Mouse (Mus musculus) CH12.LX (cell line): ENCODE data around the gene Fuom. TPM values are rescaled to one million over a fixed set of nuclear protein-coding genes. Genes with fewer than 3 reads are reported as not detected.
A peak's percentile ranks its signal among the peaks of the same experiment; 100 is the strongest.

ENCODE experiments used
- DNase-seq: peaks from one replicate; pipeline ENCODE4 v3.0.0-alpha.2; 2013; ENCODE audit errors: extremely low read depth
- H3K27ac ChIP-seq: 2 replicates; pipeline ENCODE4 v1.5.1; 2012; ENCODE audit warnings: low read depth, mild to moderate bottlenecking, control low read depth, moderate library complexity; ENCODE audit not compliant: insufficient read depth
- H3K27me3 ChIP-seq: replicated peaks from 2 replicates; pipeline ENCODE3; 2012; ENCODE audit warnings: inconsistent platforms
- H3K36me3 ChIP-seq, 2 experiments: replicated peaks in 1 of 2; 2 replicates each; pipeline versions ENCODE3 to v1.6.1; 2012; ENCODE audit warnings: inconsistent platforms in 1 of 2, low read length in 1 of 2, mild to moderate bottlenecking in 1 of 2, mixed read lengths in 1 of 2, moderate library complexity in 1 of 2; ENCODE audit not compliant: control insufficient read depth in 1 of 2, insufficient read depth in 1 of 2
- H3K4me1 ChIP-seq, 2 experiments: 2 replicates each; pipeline ENCODE4 v1.6.1; 2012; ENCODE audit warnings: inconsistent platforms in 1 of 2, moderate library complexity in 1 of 2; ENCODE audit not compliant: insufficient read depth in 2 of 2, control insufficient read depth in 1 of 2
- H3K4me2 ChIP-seq: 2 replicates; pipeline ENCODE4 v1.6.1; 2012; ENCODE audit warnings: low read depth, mild to moderate bottlenecking, control low read depth; ENCODE audit not compliant: poor library complexity, insufficient read depth, severe bottlenecking
- H3K4me3 ChIP-seq, 3 experiments: fragments of 150-350 bp in 1 of 3; sonication (generic) in 1 of 3; replicated peaks in 1 of 3; 2 replicates each; pipeline versions ENCODE3 to v1.5.1; 2011 to 2012; ENCODE audit warnings: low read depth in 2 of 3, low read length in 2 of 3, mild to moderate bottlenecking in 2 of 3, moderate library complexity in 2 of 3, control low read depth in 1 of 3, improper control_type of control experiment in 1 of 3, inconsistent platforms in 1 of 3, mixed read lengths in 1 of 3; ENCODE audit not compliant: poor library complexity in 1 of 3
- H3K79me2 ChIP-seq: replicated peaks from 2 replicates; pipeline ENCODE4 v1.6.1; 2012; ENCODE audit warnings: mild to moderate bottlenecking, moderate library complexity; ENCODE audit not compliant: control insufficient read depth, poor library complexity, insufficient read depth, severe bottlenecking; ENCODE audit errors: extremely low read depth
- H3K9ac ChIP-seq: 2 replicates; pipeline ENCODE4 v1.6.1; 2012; ENCODE audit warnings: low read depth, mild to moderate bottlenecking, control low read depth, moderate library complexity; ENCODE audit not compliant: insufficient read depth
- H3K9me3 ChIP-seq: replicated peaks from 2 replicates; pipeline ENCODE3; 2012; ENCODE audit warnings: low read length, inconsistent platforms, mixed read lengths
- BHLHE40 ChIP-seq: IDR thresholded peaks from 2 replicates; pipeline ENCODE4 v1.6.1; 2011; ENCODE audit warnings: mild to moderate bottlenecking, low read depth, low read length, improper control_type of control experiment
- CHD1 ChIP-seq: IDR thresholded peaks from 2 replicates; pipeline ENCODE4 v1.6.1; 2012; ENCODE audit warnings: low read depth, low read length, improper control_type of control experiment, inconsistent platforms
- CHD2 ChIP-seq: IDR thresholded peaks from 2 replicates; pipeline ENCODE4 v1.6.1; 2011; ENCODE audit warnings: low read length, improper control_type of control experiment
- CTCF ChIP-seq, 2 experiments: IDR thresholded peaks in 1 of 2; conservative IDR thresholded peaks in 1 of 2; 2 replicates each; pipeline ENCODE4 v1.5.1; 2011 to 2012; ENCODE audit warnings: low read depth in 2 of 2, low read length in 2 of 2, improper control_type of control experiment in 1 of 2, inconsistent platforms in 1 of 2, mild to moderate bottlenecking in 1 of 2, moderate library complexity in 1 of 2
- EP300 ChIP-seq: IDR thresholded peaks from 2 replicates; pipeline ENCODE4 v1.6.1; 2011; ENCODE audit warnings: low read length, improper control_type of control experiment
- IRF4 ChIP-seq: IDR thresholded peaks from 2 replicates; pipeline ENCODE4 v1.6.1; 2014; ENCODE audit warnings: low read depth, mild to moderate bottlenecking, inconsistent platforms, low read length, improper control_type of control experiment
- JUN ChIP-seq: IDR thresholded peaks from 2 replicates; pipeline ENCODE4 v1.6.1; 2011; ENCODE audit warnings: low read depth, mild to moderate bottlenecking, low read length, improper control_type of control experiment, moderate library complexity; ENCODE audit not compliant: insufficient read depth
- KAT2A ChIP-seq: IDR thresholded peaks from 2 replicates; pipeline ENCODE4 v1.6.1; 2012; ENCODE audit warnings: low read length, improper control_type of control experiment, inconsistent platforms; ENCODE audit not compliant: insufficient replicate concordance
- MAFK ChIP-seq: IDR thresholded peaks from 2 replicates; pipeline ENCODE4 v1.6.1; 2011; ENCODE audit warnings: low read length, improper control_type of control experiment; ENCODE audit not compliant: insufficient replicate concordance
- MAX ChIP-seq: IDR thresholded peaks from 2 replicates; pipeline ENCODE4 v1.6.1; 2011; ENCODE audit warnings: low read length, improper control_type of control experiment
- MAZ ChIP-seq: IDR thresholded peaks from 2 replicates; pipeline ENCODE4 v1.6.1; 2012; ENCODE audit warnings: low read depth, mild to moderate bottlenecking, inconsistent platforms, low read length, improper control_type of control experiment, moderate library complexity
- MYC ChIP-seq: IDR thresholded peaks from 2 replicates; pipeline ENCODE4 v1.6.1; 2011; ENCODE audit warnings: low read depth, mild to moderate bottlenecking, improper control_type of control experiment, low read length
- NELFE ChIP-seq: IDR thresholded peaks from 2 replicates; pipeline ENCODE4 v1.6.1; 2011; ENCODE audit warnings: low read depth, low read length, improper control_type of control experiment
- NRF1 ChIP-seq: IDR thresholded peaks from 2 replicates; pipeline ENCODE4 v1.6.1; 2014; ENCODE audit warnings: low read depth, mild to moderate bottlenecking, inconsistent platforms, low read length, improper control_type of control experiment, moderate library complexity
- RCOR1 ChIP-seq: conservative IDR thresholded peaks from 2 replicates; pipeline ENCODE4 v1.6.1; 2012; ENCODE audit warnings: low read depth, mild to moderate bottlenecking, inconsistent platforms, low read length, improper control_type of control experiment
- SMC3 ChIP-seq: IDR thresholded peaks from 2 replicates; pipeline ENCODE4 v1.6.1; 2011; ENCODE audit warnings: low read depth, low read length, improper control_type of control experiment
- TCF12 ChIP-seq: IDR thresholded peaks from 2 replicates; pipeline ENCODE4 v1.6.1; 2014; ENCODE audit warnings: low read depth, mild to moderate bottlenecking, inconsistent platforms, low read length, improper control_type of control experiment
- UBTF ChIP-seq: IDR thresholded peaks from 2 replicates; pipeline ENCODE4 v1.6.1; 2012; ENCODE audit warnings: low read depth, mild to moderate bottlenecking, inconsistent platforms, low read length, improper control_type of control experiment, moderate library complexity
- USF2 ChIP-seq: conservative IDR thresholded peaks from 2 replicates; pipeline ENCODE4 v1.6.1; 2011; ENCODE audit warnings: low read depth, low read length, improper control_type of control experiment
- ZC3H11A ChIP-seq: IDR thresholded peaks from 2 replicates; pipeline ENCODE4 v1.6.1; 2012; ENCODE audit warnings: low read depth, mild to moderate bottlenecking, inconsistent platforms, low read length, improper control_type of control experiment
- ZKSCAN1 ChIP-seq: IDR thresholded peaks from 2 replicates; pipeline ENCODE4 v1.6.1; 2012; ENCODE audit warnings: low read depth, inconsistent platforms, low read length, improper control_type of control experiment, borderline replicate concordance
- dilution Hi-C: fragments of 300-500 bp; cut with MboI; formaldehyde crosslinking; loops from 2 replicates; pipeline ENCODE4 v1.14.3; 2020; ENCODE audit warnings: low sequenced_read_pairs; ENCODE audit not compliant: extremely low pct_unique_long_range_greater_than_20kb, extremely low pct_ligation_motif_present
- in situ Hi-C: fragments of 300-500 bp; cut with MboI; formaldehyde crosslinking; loops from 3 replicates; pipeline ENCODE4 v1.14.3; 2019; ENCODE audit warnings: low sequenced_read_pairs, low pct_ligation_motif_present, low pct_unique_long_range_greater_than_20kb, mixed read lengths
- polyA plus RNA-seq: library from polyadenylated mRNA; unstranded; fragments of >175 nt; gene quantifications from 2 replicates; pipeline ENCODE4 v1.2.1, GENCODE M21; 2012; ENCODE audit warnings: low read depth; ENCODE audit not compliant: insufficient read length
- total RNA-seq, 2 experiments: library from RNA; depleted of rRNA; stranded (reverse); fragments of 300-350 nt in 1 of 2; fragments of >200 nt in 1 of 2; gene quantifications; 2 replicates each; pipeline ENCODE4 v1.2.3; 2012 to 2014

The Fuom gene
- total and polyA plus RNA-seq, 3 experiments: 0.86 to 1.8 TPM; not detected in 1

DNA sequence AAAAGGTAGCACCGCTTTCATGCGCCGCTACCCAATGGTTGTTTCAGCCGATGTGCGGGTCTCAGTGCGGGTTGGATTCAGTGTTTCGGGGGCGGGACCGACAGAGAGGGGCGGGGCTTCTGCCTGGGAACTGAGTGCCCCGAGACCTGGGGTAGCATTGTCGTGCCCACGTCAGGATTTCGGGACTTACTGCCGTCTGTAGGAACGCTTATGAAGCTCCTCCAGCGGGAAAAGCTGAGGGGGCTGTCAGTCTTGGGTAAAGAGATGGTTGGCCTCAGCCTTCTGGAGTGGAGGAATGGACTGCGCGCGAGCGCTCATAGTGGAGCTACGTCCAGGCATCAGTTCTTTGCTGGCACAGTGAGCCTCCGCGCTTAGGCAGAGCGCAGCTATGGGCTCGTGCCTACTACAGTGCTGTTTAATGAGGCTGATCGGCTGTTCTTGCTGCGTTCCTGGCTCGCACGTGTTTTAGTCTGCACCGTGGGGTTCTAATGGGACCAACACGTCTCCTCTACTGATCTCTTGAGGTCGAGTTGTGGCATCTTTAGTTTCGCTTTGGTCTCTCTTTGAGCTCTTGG lies 53.0 kb downstream of the Fuom start:
- H3K27ac ChIP-seq: no peak overlapping the region
- H3K4me2 ChIP-seq: peak overlapping the region; percentile 52
- H3K9me3 ChIP-seq: peaks cover 12% of the 10 kb centered on the region
- peak overlapping the region; percentile 19 to 53 (median 44) for H3K4me3 ChIP-seq
- DNase-seq: no peak
- H3K36me3 ChIP-seq: no peaks in the 10 kb centered on the region
- in situ Hi-C loops (no loop called here), dilution Hi-C loops (no loop called here)
- H3K4me1 ChIP-seq: peaks cover 0 to 3% of the 10 kb centered on the region in 2 experiments; a peak in 1 of 4 replicates
- TF ChIP-seq SMC3: no peak
- peak; percentile 63; the same call in 1 of the 2 replicates for TF ChIP-seq MAX
- peak; percentile 38; the same call in 1 of the 2 replicates for TF ChIP-seq MYC
- TF ChIP-seq CHD1: no peak
- no peak for TF ChIP-seq EP300
- TF ChIP-seq NELFE: no peak
- TF ChIP-seq ZKSCAN1: no peak
- no peak for TF ChIP-seq USF2
- TF ChIP-seq CTCF (conservative IDR thresholded peaks at IDR 0.05 in 1 of 2, IDR thresholded peaks at IDR 0.05 in 1 of 2; ENCODE audit: low read depth in 2 of 2, low read length in 2 of 2): no peak
- peak; percentile 60 for TF ChIP-seq BHLHE40
- peak; percentile 14; the same call in 1 of the 2 replicates for TF ChIP-seq NRF1
- TF ChIP-seq IRF4: no peak
- TF ChIP-seq ZC3H11A: no peak
- TF ChIP-seq UBTF: no peak
- TF ChIP-seq KAT2A: no peak
- no peak for TF ChIP-seq MAZ
- no peak for TF ChIP-seq CHD2
- no peaks in the 10 kb centered on the region for H3K79me2 ChIP-seq
- H3K9ac ChIP-seq: peak overlapping the region; percentile 10; the same call in 1 of the 2 replicates
- H3K27me3 ChIP-seq: peaks cover 36% of the 10 kb centered on the region

- peaks cover 33% of the 10 kb centered on the region for H3K27me3 ChIP-seq
- TF ChIP-seq KAT2A (no peak), JUN (no peak), USF2 (no peak), IRF4 (no peak), MAFK (no peak), ZC3H11A (no peak), NRF1 (no peak), MAX (no peak), TCF12 (no peak), MYC (no peak), UBTF (no peak), CHD2 (no peak), RCOR1 (no peak), BHLHE40 (no peak), SMC3 (no peak)
- no peak for DNase-seq
- in situ Hi-C loops: no loop called here
- no peak within 1 kb of the TSS for H3K27ac ChIP-seq
- H3K9me3 ChIP-seq: peaks cover 12% of the 10 kb centered on the region
- dilution Hi-C loops: no loop called here
- peak within 1 kb of the TSS; percentile 52 for H3K4me2 ChIP-seq
- H3K36me3 ChIP-seq: no peaks in the 10 kb centered on the region
- H3K79me2 ChIP-seq: no peaks in the 10 kb centered on the region
- peak within 1 kb of the TSS; percentile 19 to 53 (median 44) for H3K4me3 ChIP-seq
- H3K4me1 ChIP-seq: peaks cover 0 to 3% of the 10 kb centered on the region in 2 experiments; a peak in 1 of 4 replicates
- peak within 1 kb of the TSS; percentile 10; the same call in 1 of the 2 replicates for H3K9ac ChIP-seq
Observed at GRCm38 (mm10) chr7:140048361-140049114, 53.7 kb downstream of the Fuom start, which contains the start of gene Msx3. Gene Msx3, minus strand, starts transcription at chr7:140049089.
